Mouse (Mus musculus) kidney, adult 2 months (tissue): ENCODE measurements at regions not wholly inside any gene's neighbourhood (a gene's known extent, or its start where the extent isn't known, plus 50 kb on each side); places are given as distances from the start of the nearest gene placed in this dataset.

Source experiments
- CTCF ChIP-seq: fragments of 200-500 bp; conservative IDR thresholded peaks from 2 replicates; pipeline ENCODE4 v1.5.1; 2011; ENCODE audit warnings: low read depth, mild to moderate bottlenecking, control low read depth, low read length, moderate library complexity, mixed read lengths; ENCODE audit not compliant: insufficient read depth, insufficient read length
- POLR2A ChIP-seq: fragments of 200-500 bp; IDR thresholded peaks from one replicate; pipeline ENCODE4 v1.6.1; 2011; ENCODE audit warnings: low read depth, low read length, control low read depth

DNA sequence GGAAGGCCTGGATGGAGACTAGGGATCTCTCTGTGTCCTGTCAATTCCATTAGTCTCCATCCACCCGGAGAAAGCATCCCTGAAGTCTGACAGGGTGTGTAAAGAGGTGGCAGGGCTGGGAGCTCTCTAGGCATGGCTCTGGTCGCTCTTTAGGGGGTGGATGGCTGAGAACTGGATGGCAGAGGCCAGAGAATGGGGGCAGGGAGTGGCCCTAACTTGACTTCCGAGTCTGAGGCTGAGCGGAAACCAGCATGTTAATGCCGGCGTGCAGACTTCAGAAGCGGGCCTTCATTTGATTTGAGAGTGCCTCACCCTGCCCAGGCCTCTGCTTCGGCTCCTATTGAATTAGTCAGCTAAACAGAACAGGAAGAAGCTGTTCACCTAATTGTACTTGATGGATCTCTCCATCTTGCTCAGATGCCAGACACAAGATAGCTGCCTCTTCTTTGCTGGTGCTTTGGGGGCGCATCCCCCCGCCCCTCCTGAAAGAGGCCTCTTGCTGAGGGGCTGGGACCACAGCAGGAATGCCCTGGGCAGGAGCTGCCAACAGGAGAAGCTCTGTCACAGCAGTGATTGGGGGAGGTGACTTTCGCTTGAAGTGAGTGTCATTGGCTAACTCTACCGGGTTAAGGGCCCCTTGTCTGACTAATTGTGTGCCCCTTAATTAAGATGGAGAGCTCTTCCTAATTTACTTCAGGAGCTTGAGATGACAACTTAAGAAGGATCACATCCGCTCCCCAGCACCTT, 104.2 kb downstream of the Bms1 start:
- TF ChIP-seq POLR2A (no peak), CTCF (no peak)
